Mouse (Mus musculus) kidney, embryonic 15.5 days (tissue): Measurements from ENCODE around the gene Olfr1406. TPM values are rescaled to one million over a fixed set of nuclear protein-coding genes. Genes with fewer than 3 reads are reported as not detected.
"Not testable (repeated sequence)": the region's sequence is repeated elsewhere in the genome, so short reads cannot be mapped to it uniquely, and the experiment has no call there.

ENCODE experiments used
- ATAC-seq: fragments of 200-750 bp; cut with Nextera tagmentation; replicated peaks from 2 replicates; pipeline ENCODE4 v1.8.0; 2017; ENCODE audit warnings: moderate TSS enrichment; ENCODE audit not compliant: low FRiP score
- H3K27ac ChIP-seq: fragments of 300-500 bp; sonication (generic); 2 replicates; pipeline ENCODE4 v1.5.1; 2015; ENCODE audit warnings: mild to moderate bottlenecking, inconsistent platforms
- H3K27me3 ChIP-seq: fragments of 300-500 bp; sonication (generic); 2 replicates; pipeline ENCODE4 v1.6.1; 2015; ENCODE audit warnings: inconsistent platforms
- H3K36me3 ChIP-seq: fragments of 300-500 bp; sonication (generic); 2 replicates; pipeline ENCODE4 v1.6.1; 2015; ENCODE audit warnings: inconsistent platforms
- H3K4me1 ChIP-seq: fragments of 300-500 bp; sonication (generic); 2 replicates; pipeline ENCODE4 v1.6.1; 2015; ENCODE audit warnings: inconsistent platforms
- H3K4me2 ChIP-seq: fragments of 300-500 bp; sonication (generic); 2 replicates; pipeline ENCODE4 v1.6.1; 2015; ENCODE audit warnings: moderate library complexity, mild to moderate bottlenecking, inconsistent platforms
- H3K4me3 ChIP-seq: fragments of 300-500 bp; sonication (generic); replicated peaks from 2 replicates; pipeline ENCODE4 v1.5.1; 2015; ENCODE audit warnings: mild to moderate bottlenecking, inconsistent platforms
- H3K9ac ChIP-seq: fragments of 300-500 bp; sonication (generic); 2 replicates; pipeline ENCODE4 v1.6.1; 2015; ENCODE audit warnings: mild to moderate bottlenecking, inconsistent platforms
- H3K9me3 ChIP-seq: fragments of 300-500 bp; sonication (generic); replicated peaks from 2 replicates; pipeline ENCODE4 v1.6.1; 2016; ENCODE audit warnings: inconsistent platforms
- WGBS: fragments of 180-500 bp; shearing (Covaris S2); methylation state at CpG from one replicate; pipeline ENCODE4 v1.1.7; 2015; ENCODE audit warnings: mixed read lengths; 5-methylcytosine and 5-hydroxymethylcytosine counted together
- polyA plus RNA-seq: library from polyadenylated mRNA; unstranded; fragments of >200 nt; fragmentation: Nextera tagmentation; extraction: Ambion mirVana; gene quantifications from 2 replicates; pipeline ENCODE4 v1.2.1, GENCODE M21; 2015

Olfr1406 gene
- polyA plus RNA-seq: not detected in 2 replicates

DNA sequence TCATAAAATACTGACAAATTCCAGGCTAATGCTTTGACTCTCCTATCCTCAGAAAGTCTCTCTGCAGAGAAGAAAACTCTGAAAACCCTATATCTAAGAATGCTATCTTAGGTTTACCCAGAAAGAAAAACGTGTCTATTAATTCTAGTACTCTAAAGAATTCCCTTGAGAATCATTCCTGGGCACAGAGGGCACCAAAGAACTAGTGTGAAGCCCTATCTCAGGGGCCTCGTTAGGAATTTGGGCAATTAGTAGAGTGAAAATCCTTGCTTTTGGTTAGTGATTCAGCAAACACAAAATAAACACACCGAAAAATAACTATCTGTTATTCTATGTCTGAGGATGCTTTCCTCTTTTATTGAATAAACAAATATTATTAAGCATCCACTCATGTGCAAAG, at the start of gene Olfr1406:
Olfr1406 (minus strand) TSS at position 101 of the 400 bp plus-strand sequence.
- no peak for ATAC-seq
- 59% methylated on average over 3 of the region's 3 CpGs for WGBS
- H3K4me3 ChIP-seq: no peak within 1 kb of the TSS
- H3K4me2 ChIP-seq: no peak within 1 kb of the TSS
- H3K9ac ChIP-seq: no peak within 1 kb of the TSS
- no peak within 1 kb of the TSS for H3K27ac ChIP-seq
- no peaks in the 10 kb centered on the region for H3K27me3 ChIP-seq
- H3K36me3 ChIP-seq: no peaks in the 10 kb centered on the region
- no peaks in the 10 kb centered on the region for H3K4me1 ChIP-seq
- no peaks in the 10 kb centered on the region for H3K9me3 ChIP-seq

- not testable (repeated sequence) for H3K4me2 ChIP-seq, H3K36me3 ChIP-seq, H3K9ac ChIP-seq, H3K9me3 ChIP-seq, ATAC-seq, H3K27me3 ChIP-seq, H3K4me3 ChIP-seq, H3K4me1 ChIP-seq, H3K27ac ChIP-seq
- 79% methylated on average over 1 of the region's 1 CpGs for WGBS
Observed at GRCm38 (mm10) chr1:173237004-173237403, 46.6 kb upstream of the Olfr1406 start.

- no peaks in the 10 kb centered on the region for H3K4me1 ChIP-seq
- no peak within 1 kb of the TSS for H3K4me3 ChIP-seq
- no peak for ATAC-seq
Observed at GRCm38 (mm10) chr1:173227081-173227480, 36.6 kb upstream of the Olfr1406 start, which contains the start of gene Fcer1a. Gene Fcer1a, minus strand, starts transcription at chr1:173227214.

DNA sequence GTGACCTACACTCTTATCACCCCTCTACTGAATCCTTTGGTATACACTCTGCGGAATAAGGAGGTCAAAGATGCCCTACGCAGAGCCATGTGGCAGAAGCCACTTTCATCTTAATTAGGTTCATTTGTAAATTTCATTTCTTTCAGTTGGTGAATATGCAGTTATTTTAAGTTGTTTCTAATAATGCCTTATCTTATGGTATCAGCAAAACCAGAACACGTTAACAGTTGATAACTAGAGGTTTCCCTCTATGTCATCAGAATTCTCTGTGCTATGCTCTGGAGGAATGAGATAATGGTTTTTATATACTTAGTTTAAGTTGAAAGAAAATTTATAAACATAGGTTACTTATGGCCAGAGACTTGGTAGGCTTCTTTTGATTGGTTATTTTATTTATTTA, 26.0 kb upstream of the Olfr1406 start:
- 92% methylated on average over 3 of the region's 3 CpGs for WGBS
- no peak overlapping the region for H3K4me2 ChIP-seq

More at GRCm38 (mm10) chr1:173227081-173227480, 36.6 kb upstream of the Olfr1406 start, which contains the start of gene Fcer1a:
- Histone ChIP-seq H3K9ac (no peak within 1 kb of the TSS), H3K27me3 (no peaks in the 10 kb centered on the region), H3K36me3 (no peaks in the 10 kb centered on the region), H3K27ac (no peak within 1 kb of the TSS), H3K9me3 (no peaks in the 10 kb centered on the region), H3K4me2 (no peak within 1 kb of the TSS)
- 86% methylated on average over 2 of the region's 2 CpGs for WGBS

DNA sequence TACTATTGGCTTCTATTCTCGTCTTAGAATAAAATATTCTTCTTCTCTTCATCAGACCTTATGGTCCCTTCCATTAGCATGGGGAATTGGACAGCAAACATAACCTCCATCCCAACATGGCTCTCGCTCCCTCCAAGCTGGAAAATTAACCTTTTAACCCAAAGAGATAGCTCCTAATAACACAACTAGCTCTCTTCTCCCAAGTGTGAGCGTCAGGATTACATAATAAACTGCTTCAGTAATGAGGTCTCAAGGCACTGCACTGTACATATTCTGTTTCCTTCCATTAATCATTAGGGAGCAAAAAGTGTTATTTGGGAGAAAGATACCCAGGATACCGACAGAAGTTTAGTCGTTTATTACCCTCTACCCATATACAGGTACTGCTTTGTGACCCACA, 21.7 kb upstream of the Olfr1406 start, which contains the start of gene Olfr1404:
Olfr1404 (plus strand) TSS at position 301 of the 400 bp plus-strand sequence.
- no peak within 1 kb of the TSS for H3K4me2 ChIP-seq
- no peaks in the 10 kb centered on the region for H3K27me3 ChIP-seq
- H3K36me3 ChIP-seq: no peaks in the 10 kb centered on the region
- no peak within 1 kb of the TSS for H3K27ac ChIP-seq
- no peak for ATAC-seq
- H3K9me3 ChIP-seq: no peaks in the 10 kb centered on the region
- no peaks in the 10 kb centered on the region for H3K4me1 ChIP-seq
- WGBS: 80% methylated on average over 5 of the region's 5 CpGs
- no peak within 1 kb of the TSS for H3K4me3 ChIP-seq
- no peak within 1 kb of the TSS for H3K9ac ChIP-seq

More for the DNA sequence above, 26.0 kb upstream of the Olfr1406 start:
- Histone ChIP-seq H3K27ac (no peak overlapping the region), H3K9ac (no peak overlapping the region), H3K27me3 (no peaks in the 10 kb centered on the region), H3K36me3 (no peaks in the 10 kb centered on the region), H3K9me3 (no peaks in the 10 kb centered on the region), H3K4me1 (no peaks in the 10 kb centered on the region), H3K4me3 (no peak overlapping the region)
- no peak for ATAC-seq

DNA sequence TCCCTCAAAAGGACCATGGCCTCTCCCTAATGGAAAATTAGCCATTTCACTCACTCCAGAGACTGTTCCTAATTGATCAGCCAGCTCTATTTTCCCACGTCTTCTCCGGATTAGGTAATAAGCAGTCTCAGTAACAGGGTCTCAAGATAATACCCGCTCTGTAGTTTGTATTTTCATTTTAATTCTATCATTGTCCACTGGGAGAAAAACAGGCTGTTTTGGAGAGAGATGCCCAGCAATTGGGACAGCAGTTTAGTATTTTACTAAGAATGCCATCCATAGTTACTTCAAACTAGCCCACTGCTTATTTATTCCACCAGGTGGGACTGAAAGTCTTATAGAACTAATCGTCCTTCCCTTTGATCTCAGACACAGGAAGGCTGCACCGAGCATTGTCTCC, 7.1 kb upstream of the Olfr1406 start, which contains the start of gene Olfr218:
Olfr218 (plus strand) TSS at position 301 of the 400 bp plus-strand sequence.
- H3K27ac ChIP-seq: no peak within 1 kb of the TSS
- no peak for ATAC-seq
- H3K9ac ChIP-seq: no peak within 1 kb of the TSS
- no peaks in the 10 kb centered on the region for H3K36me3 ChIP-seq
- no peak within 1 kb of the TSS for H3K4me3 ChIP-seq
- no peak within 1 kb of the TSS for H3K4me2 ChIP-seq
- H3K9me3 ChIP-seq: no peaks in the 10 kb centered on the region
- 75% methylated on average over 5 of the region's 5 CpGs for WGBS
- no peaks in the 10 kb centered on the region for H3K4me1 ChIP-seq
- no peaks in the 10 kb centered on the region for H3K27me3 ChIP-seq

- H3K9me3 ChIP-seq: no peaks in the 10 kb centered on the region
- H3K27me3 ChIP-seq: no peaks in the 10 kb centered on the region
- H3K36me3 ChIP-seq: no peaks in the 10 kb centered on the region
- ATAC-seq: no peak
- H3K27ac ChIP-seq: no peak overlapping the region
- 72% methylated on average over 2 of the region's 2 CpGs for WGBS
- no peak overlapping the region for H3K4me2 ChIP-seq
- H3K9ac ChIP-seq: no peak overlapping the region
- no peaks in the 10 kb centered on the region for H3K4me1 ChIP-seq
- H3K4me3 ChIP-seq: no peak overlapping the region
Observed at GRCm38 (mm10) chr1:173196359-173196758, 5.9 kb upstream of the Olfr1406 start.

DNA sequence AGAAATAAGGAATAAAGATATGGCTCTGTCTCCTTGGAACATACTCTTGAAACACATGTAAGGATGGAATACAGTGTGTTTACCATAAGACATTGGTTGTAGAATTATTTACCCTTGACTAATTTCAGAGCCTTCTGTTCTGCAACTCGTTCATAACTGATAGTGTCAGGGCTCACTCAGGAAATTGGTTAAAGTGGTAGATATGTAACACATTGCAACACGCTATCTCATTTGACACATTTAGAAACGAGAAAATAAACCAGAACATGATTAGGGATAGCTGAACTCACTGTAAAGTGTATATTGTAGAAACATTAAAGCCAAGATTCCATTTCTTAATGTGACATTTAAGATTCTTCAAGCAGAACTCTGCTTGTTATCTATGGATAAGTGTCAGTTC, 1.6 kb upstream of the Olfr1406 start:
- no peaks in the 10 kb centered on the region for H3K4me1 ChIP-seq
- no peaks in the 10 kb centered on the region for H3K9me3 ChIP-seq
- no peak overlapping the region for H3K27ac ChIP-seq
- no peak overlapping the region for H3K4me2 ChIP-seq
- ATAC-seq: no peak
- H3K27me3 ChIP-seq: no peaks in the 10 kb centered on the region
- H3K36me3 ChIP-seq: no peaks in the 10 kb centered on the region
- H3K9ac ChIP-seq: no peak overlapping the region
- WGBS: 73% methylated on average over 3 of the region's 3 CpGs
- no peak overlapping the region for H3K4me3 ChIP-seq

DNA sequence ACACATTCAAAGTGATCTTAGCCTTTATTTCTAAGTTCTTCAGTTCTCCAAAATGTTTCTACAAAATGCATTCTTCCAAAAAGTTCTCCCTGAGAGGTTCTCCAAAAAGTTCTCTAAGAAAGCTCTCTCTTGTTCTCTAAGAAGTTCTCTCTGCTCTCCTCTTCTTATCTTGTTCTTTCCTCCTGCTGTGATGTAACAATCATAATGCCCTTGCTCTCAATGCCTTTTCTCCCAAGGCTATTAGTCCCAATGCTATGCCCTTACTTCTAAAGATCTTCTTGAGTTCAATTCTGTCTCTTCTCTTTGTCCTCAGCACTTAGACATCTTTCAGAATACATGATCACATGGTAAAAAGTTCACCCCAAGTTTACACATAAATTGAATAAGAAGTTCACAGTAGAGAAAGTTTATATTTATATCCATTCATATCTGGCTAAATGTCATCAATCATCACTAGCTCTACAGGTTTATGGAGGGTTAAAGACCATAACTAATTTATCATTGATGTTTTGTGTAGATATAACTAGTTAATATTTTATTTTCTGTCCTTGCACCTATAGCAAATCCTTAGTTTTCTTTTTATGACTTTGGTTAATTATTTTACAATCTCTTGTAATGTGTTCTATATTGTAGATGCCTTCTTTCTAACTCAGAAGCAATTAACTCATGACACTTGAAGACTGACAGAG, 16.1 kb downstream of the Olfr1406 start:
- no peak overlapping the region for H3K9ac ChIP-seq
- H3K27me3 ChIP-seq: no peaks in the 10 kb centered on the region
- H3K36me3 ChIP-seq: no peaks in the 10 kb centered on the region
- no peak overlapping the region for H3K27ac ChIP-seq
- no peaks in the 10 kb centered on the region for H3K9me3 ChIP-seq
- H3K4me1 ChIP-seq: no peaks in the 10 kb centered on the region
- ATAC-seq: no peak
- H3K4me3 ChIP-seq: no peak overlapping the region
- no peak overlapping the region for H3K4me2 ChIP-seq

GRCm38 (mm10) chr1:173137274-173137673, 53.2 kb downstream of the Olfr1406 start, which contains the start of gene Olfr1408:
Gene Olfr1408, minus strand, starts transcription at chr1:173137374.
- no peak within 1 kb of the TSS for H3K4me3 ChIP-seq
- H3K36me3 ChIP-seq: no peaks in the 10 kb centered on the region
- H3K27ac ChIP-seq: no peak within 1 kb of the TSS
- H3K27me3 ChIP-seq: no peaks in the 10 kb centered on the region
- no peak within 1 kb of the TSS for H3K4me2 ChIP-seq
- H3K9ac ChIP-seq: no peak within 1 kb of the TSS
- 70% methylated on average over 2 of the region's 2 CpGs for WGBS
- ATAC-seq: no peak
- no peaks in the 10 kb centered on the region for H3K9me3 ChIP-seq
- no peaks in the 10 kb centered on the region for H3K4me1 ChIP-seq
